Mouse (Mus musculus): ENCODE results near the gene Depdc5.
"Not testable (repeated sequence)": the region's sequence is repeated elsewhere in the genome, so short reads cannot be mapped to it uniquely, and the experiment has no call there.

Depdc5 gene

GRCm38 (mm10) chr5:32863253-32864228, at the start of gene Depdc5:
Depdc5 (plus strand) TSS chr5:32863701.
- in situ Hi-C loops (cut with MboI; ENCODE audit: low pct_unique_long_range_greater_than_20kb in 1 of 2, low sequenced_read_pairs in 2 of 2, unreplicated experiment in 1 of 2) = no loop called here

GRCm38 (mm10) chr5:32815396-32815795, 48.1 kb upstream of the Depdc5 start:
- in situ Hi-C loops (cut with MboI; ENCODE audit: low pct_unique_long_range_greater_than_20kb in 1 of 2, low sequenced_read_pairs in 2 of 2, unreplicated experiment in 1 of 2) = no loop called here

- in situ Hi-C loops (cut with MboI; ENCODE audit: low pct_unique_long_range_greater_than_20kb in 1 of 2, low sequenced_read_pairs in 2 of 2, unreplicated experiment in 1 of 2) = no loop called here
Measured at GRCm38 (mm10) chr5:32820471-32820870, 43.0 kb upstream of the Depdc5 start.

GRCm38 (mm10) chr5:32827009-32827408, 36.5 kb upstream of the Depdc5 start, which contains the start of gene Gm20671:
Gm20671 (minus strand) TSS chr5:32827109.
- in situ Hi-C loops (cut with MboI; ENCODE audit: low pct_unique_long_range_greater_than_20kb in 1 of 2, low sequenced_read_pairs in 2 of 2, unreplicated experiment in 1 of 2) = no loop called here

GRCm38 (mm10) chr5:32828766-32829165, 34.7 kb upstream of the Depdc5 start:
- in situ Hi-C loops (cut with MboI; ENCODE audit: low pct_unique_long_range_greater_than_20kb in 1 of 2, low sequenced_read_pairs in 2 of 2, unreplicated experiment in 1 of 2) = not testable (repeated sequence)

GRCm38 (mm10) chr5:32830054-32830453, 33.4 kb upstream of the Depdc5 start:
- in situ Hi-C loops (cut with MboI; ENCODE audit: low pct_unique_long_range_greater_than_20kb in 1 of 2, low sequenced_read_pairs in 2 of 2, unreplicated experiment in 1 of 2) = no loop called here

GRCm38 (mm10) chr5:32834497-32834896, 29.0 kb upstream of the Depdc5 start:
- in situ Hi-C loops (cut with MboI; ENCODE audit: low pct_unique_long_range_greater_than_20kb in 1 of 2, low sequenced_read_pairs in 2 of 2, unreplicated experiment in 1 of 2) = no loop called here

GRCm38 (mm10) chr5:32836976-32837375, 26.5 kb upstream of the Depdc5 start:
- in situ Hi-C loops (cut with MboI; ENCODE audit: low pct_unique_long_range_greater_than_20kb in 1 of 2, low sequenced_read_pairs in 2 of 2, unreplicated experiment in 1 of 2) = no loop called here

- in situ Hi-C loops (cut with MboI; ENCODE audit: low pct_unique_long_range_greater_than_20kb in 1 of 2, low sequenced_read_pairs in 2 of 2, unreplicated experiment in 1 of 2) = no loop called here
Measured at GRCm38 (mm10) chr5:32840029-32840428, 23.5 kb upstream of the Depdc5 start.

- in situ Hi-C loops (cut with MboI; ENCODE audit: low pct_unique_long_range_greater_than_20kb in 1 of 2, low sequenced_read_pairs in 2 of 2, unreplicated experiment in 1 of 2) = no loop called here
Measured at GRCm38 (mm10) chr5:32849178-32849577, 14.3 kb upstream of the Depdc5 start.

- in situ Hi-C loops (cut with MboI; ENCODE audit: low pct_unique_long_range_greater_than_20kb in 1 of 2, low sequenced_read_pairs in 2 of 2, unreplicated experiment in 1 of 2) = not testable (repeated sequence)
Measured at GRCm38 (mm10) chr5:32849580-32849979, 13.9 kb upstream of the Depdc5 start.

- in situ Hi-C loops (cut with MboI; ENCODE audit: low pct_unique_long_range_greater_than_20kb in 1 of 2, low sequenced_read_pairs in 2 of 2, unreplicated experiment in 1 of 2) = no loop called here
Measured at GRCm38 (mm10) chr5:32852026-32852425, 11.5 kb upstream of the Depdc5 start.

- in situ Hi-C loops (cut with MboI; ENCODE audit: low pct_unique_long_range_greater_than_20kb in 1 of 2, low sequenced_read_pairs in 2 of 2, unreplicated experiment in 1 of 2) = no loop called here
Measured at GRCm38 (mm10) chr5:32853731-32854507, 9.6 kb upstream of the Depdc5 start, which contains the start of gene Prr14l. Prr14l (minus strand) TSS chr5:32854256.

- in situ Hi-C loops (cut with MboI; ENCODE audit: low pct_unique_long_range_greater_than_20kb in 1 of 2, low sequenced_read_pairs in 2 of 2, unreplicated experiment in 1 of 2) = no loop called here
Measured at GRCm38 (mm10) chr5:32854818-32855217, 8.7 kb upstream of the Depdc5 start.

GRCm38 (mm10) chr5:32855274-32855673, 8.2 kb upstream of the Depdc5 start:
- in situ Hi-C loops (cut with MboI; ENCODE audit: low pct_unique_long_range_greater_than_20kb in 1 of 2, low sequenced_read_pairs in 2 of 2, unreplicated experiment in 1 of 2) = not testable (repeated sequence)

GRCm38 (mm10) chr5:32857781-32858220, 5.7 kb upstream of the Depdc5 start:
- in situ Hi-C loops (cut with MboI; ENCODE audit: low pct_unique_long_range_greater_than_20kb in 1 of 2, low sequenced_read_pairs in 2 of 2, unreplicated experiment in 1 of 2) = no loop called here

- in situ Hi-C loops (cut with MboI; ENCODE audit: low pct_unique_long_range_greater_than_20kb in 1 of 2, low sequenced_read_pairs in 2 of 2, unreplicated experiment in 1 of 2) = no loop called here
Measured at GRCm38 (mm10) chr5:32861082-32861481, 2.4 kb upstream of the Depdc5 start.

- in situ Hi-C loops (cut with MboI; ENCODE audit: low pct_unique_long_range_greater_than_20kb in 1 of 2, low sequenced_read_pairs in 2 of 2, unreplicated experiment in 1 of 2) = no loop called here
Measured at GRCm38 (mm10) chr5:32862469-32863132, 900 bp upstream of the Depdc5 start.
